Mouse (Mus musculus) effector memory CD4-positive, alpha-beta T cell, adult 7 months (primary cell): ENCODE data around the gene Zfp825. TPM values are rescaled to one million over a fixed set of nuclear protein-coding genes. Genes with fewer than 3 reads are reported as not detected.

Experiments used
- polyA plus RNA-seq: library from polyadenylated mRNA; unstranded; fragments of 100-300 nt; shearing (Covaris generic); gene quantifications from one replicate; pipeline ENCODE4 v1.2.1, GENCODE M21; 2017

Gene Zfp825
- 9.1 TPM for polyA plus RNA-seq

DNA sequence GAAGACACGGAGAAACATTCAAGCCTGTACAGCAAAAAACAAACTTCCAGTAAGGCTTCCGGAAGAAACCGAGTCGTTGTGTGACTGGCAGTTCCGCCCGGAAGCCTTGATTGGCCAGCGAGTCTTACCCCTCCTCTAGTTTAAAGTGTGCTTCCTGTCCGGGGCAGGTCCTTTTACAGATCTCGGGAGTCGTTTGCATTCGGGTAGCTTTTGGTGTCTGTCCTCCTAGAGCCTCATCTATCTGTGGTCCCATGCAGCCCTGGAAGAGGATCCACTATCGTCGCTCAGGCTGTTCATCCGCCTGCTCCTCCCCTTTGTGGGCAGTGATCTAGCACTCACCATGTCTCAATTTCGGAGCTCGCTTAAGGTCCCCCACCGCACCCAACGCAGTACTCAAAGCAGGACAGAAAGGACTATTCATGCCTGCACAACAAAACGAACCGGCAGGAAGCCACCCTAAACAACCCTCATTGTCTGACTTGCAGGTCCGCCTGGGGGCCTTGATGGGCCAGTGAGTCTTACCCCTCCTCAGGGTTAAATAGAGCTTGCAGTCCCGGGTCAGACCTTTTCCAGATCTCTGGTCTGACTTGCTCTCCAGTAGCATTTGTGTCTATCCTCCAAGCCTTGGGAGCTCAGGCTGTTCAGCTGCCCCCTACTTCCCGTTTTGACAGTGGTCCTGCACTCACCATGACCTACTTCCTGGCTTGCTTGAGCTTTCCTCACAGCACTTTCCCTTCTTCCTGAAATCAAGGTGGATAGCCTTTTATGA, at the start of gene Zfp825:
TSS of gene Zfp825 (minus strand) at position 82 of the 769 bp plus-strand sequence.

Other genes starting within 250 kb of the Zfp825 start
- 0.17 TPM for gene Ahrr, start 201.7 kb downstream of the Zfp825 start, polyA plus RNA-seq
- 157 TPM for gene Pdcd6, start 176.4 kb downstream of the Zfp825 start, polyA plus RNA-seq
- gene Sdha, start 143.7 kb downstream of the Zfp825 start, polyA plus RNA-seq: 273 TPM
- 25.1 TPM for gene Ccdc127, start 143.7 kb downstream of the Zfp825 start, polyA plus RNA-seq
- gene Lrrc14b, start 130.0 kb downstream of the Zfp825 start, polyA plus RNA-seq: not detected
- 0.09 TPM for gene Zfp72, start 103.2 kb downstream of the Zfp825 start, polyA plus RNA-seq
- gene Ftl1-ps1, start 94.3 kb downstream of the Zfp825 start, polyA plus RNA-seq: 56.1 TPM
- gene Erap1, start 145.6 kb upstream of the Zfp825 start, polyA plus RNA-seq: 118 TPM